Mouse (Mus musculus) midbrain, embryonic 14.5 days (tissue): ENCODE measurements around the gene Efnb2. TPM values are rescaled to one million over a fixed set of nuclear protein-coding genes. Genes with fewer than 3 reads are reported as not detected.

Experiments used
- ATAC-seq: fragments of 200-750 bp; cut with Nextera tagmentation; 2 replicates; pipeline ENCODE4 v1.8.0; 2017; ENCODE audit warnings: moderate number of reproducible peaks, moderate library complexity; ENCODE audit not compliant: low FRiP score, low TSS enrichment
- DNase-seq: peaks from one replicate; pipeline ENCODE4 v3.0.0-alpha.2; 2015
- H3K27ac ChIP-seq: fragments of 300-500 bp; sonication (generic); replicated peaks from 2 replicates; pipeline ENCODE4 v1.5.1; 2014; ENCODE audit warnings: mild to moderate bottlenecking, low read depth, low read length, moderate library complexity
- H3K27me3 ChIP-seq: fragments of 300-500 bp; sonication (generic); 2 replicates; pipeline ENCODE4 v1.6.1; 2014; ENCODE audit warnings: low read length, control low read depth, mixed read lengths; ENCODE audit not compliant: control insufficient read depth, insufficient read depth
- H3K36me3 ChIP-seq: fragments of 300-500 bp; sonication (generic); 2 replicates; pipeline ENCODE4 v1.6.1; 2014; ENCODE audit warnings: low read length, control low read depth; ENCODE audit not compliant: control insufficient read depth, insufficient read depth
- H3K4me1 ChIP-seq: fragments of 300-500 bp; sonication (generic); 2 replicates; pipeline ENCODE4 v1.6.1; 2014; ENCODE audit warnings: mild to moderate bottlenecking, antibody characterized with exemption, low read length, control low read depth; ENCODE audit not compliant: control insufficient read depth, insufficient read depth
- H3K4me2 ChIP-seq: fragments of 300-500 bp; sonication (generic); 2 replicates; pipeline ENCODE4 v1.6.1; 2014; ENCODE audit warnings: mild to moderate bottlenecking, low read length, moderate library complexity
- H3K4me3 ChIP-seq: fragments of 300-500 bp; sonication (generic); replicated peaks from 2 replicates; pipeline ENCODE4 v1.5.1; 2014; ENCODE audit warnings: low read depth, low read length
- H3K9ac ChIP-seq: fragments of 300-500 bp; sonication (generic); replicated peaks from 2 replicates; pipeline ENCODE4 v1.6.1; 2014; ENCODE audit warnings: mild to moderate bottlenecking, low read length, moderate library complexity
- H3K9me3 ChIP-seq: fragments of 300-500 bp; sonication (generic); 2 replicates; pipeline ENCODE4 v1.6.1; 2016; ENCODE audit warnings: low read length, control low read depth, mixed read lengths; ENCODE audit not compliant: control insufficient read depth
- WGBS: fragments of 180-500 bp; shearing (Covaris S2); extraction: QIAGEN DNeasy Blood & Tissue Kit; methylation state at CpG from one replicate; pipeline ENCODE4 v1.1.7; 2014; 5-methylcytosine and 5-hydroxymethylcytosine counted together
- polyA plus RNA-seq: library from polyadenylated mRNA; unstranded; fragments of >200 nt; fragmentation: Nextera tagmentation; extraction: Ambion mirVana; gene quantifications from 2 replicates; pipeline ENCODE4 v1.2.1, GENCODE M21; 2014

The Efnb2 gene
- polyA plus RNA-seq, 1 experiment from 2014 or later = 17.1 TPM

- peak; percentile 46 for DNase-seq
- peak overlapping the region; percentile 91 for H3K4me2 ChIP-seq
- peak overlapping the region; percentile 85; the same call in 1 of the 2 replicates for H3K9ac ChIP-seq
- peaks cover 46% of the 10 kb centered on the region for H3K4me1 ChIP-seq
- H3K36me3 ChIP-seq = no peaks in the 10 kb centered on the region
- WGBS = 6% methylated on average over 5 of the region's 5 CpGs
- peak overlapping the region; percentile 0; the same call in 1 of the 2 replicates for H3K27ac ChIP-seq
- peaks cover 8% of the 10 kb centered on the region; the same call in 1 of the 2 replicates for H3K27me3 ChIP-seq
- H3K9me3 ChIP-seq = no peaks in the 10 kb centered on the region
- H3K4me3 ChIP-seq = peak overlapping the region; percentile 89
- ATAC-seq = no peak
Measured at GRCm38 (mm10) chr8:8657692-8658355, 3.2 kb downstream of the Efnb2 start.

- peak overlapping the region; percentile 43 for H3K27ac ChIP-seq
- peaks cover 16% of the 10 kb centered on the region; the same call in 1 of the 2 replicates for H3K27me3 ChIP-seq
- H3K4me3 ChIP-seq = peak overlapping the region; percentile 89
- no peaks in the 10 kb centered on the region for H3K36me3 ChIP-seq
- 3% methylated on average over 14 of the region's 14 CpGs for WGBS
- H3K4me1 ChIP-seq = peaks cover 50% of the 10 kb centered on the region
- H3K9me3 ChIP-seq = no peaks in the 10 kb centered on the region
- H3K4me2 ChIP-seq = peak overlapping the region; percentile 91
- ATAC-seq (no peak), DNase-seq (peak; percentile 65)
- H3K9ac ChIP-seq = peak overlapping the region; percentile 85
Measured at GRCm38 (mm10) chr8:8656578-8657441, 4.2 kb downstream of the Efnb2 start.

GRCm38 (mm10) chr8:8655346-8656340, 5.4 kb downstream of the Efnb2 start:
- DNase-seq (peak; percentile 74), ATAC-seq (peak; percentile 7; the same call in 1 of the 2 replicates)
- Histone ChIP-seq H3K9ac (peak overlapping the region; percentile 85; the same call in 1 of the 2 replicates), H3K4me3 (peak overlapping the region; percentile 89), H3K4me1 (peaks cover 50% of the 10 kb centered on the region), H3K36me3 (no peaks in the 10 kb centered on the region), H3K4me2 (peak overlapping the region; percentile 91), H3K9me3 (no peaks in the 10 kb centered on the region), H3K27me3 (peaks cover 28% of the 10 kb centered on the region), H3K27ac (peak overlapping the region; percentile 43)
- WGBS = 3% methylated on average over 24 of the region's 24 CpGs

- WGBS = 18% methylated on average over 12 of the region's 12 CpGs
- Histone ChIP-seq H3K9me3 (no peaks in the 10 kb centered on the region), H3K9ac (peak overlapping the region; percentile 38; the same call in 1 of the 2 replicates), H3K4me1 (peaks cover 50% of the 10 kb centered on the region), H3K27ac (no peak overlapping the region), H3K4me2 (peak overlapping the region; percentile 91), H3K36me3 (no peaks in the 10 kb centered on the region), H3K27me3 (peaks cover 44% of the 10 kb centered on the region), H3K4me3 (no peak overlapping the region)
- DNase-seq (peak; percentile 42), ATAC-seq (no peak)
Measured at GRCm38 (mm10) chr8:8653906-8654489, 7.0 kb downstream of the Efnb2 start.

- DNase-seq = no peak
- H3K27ac ChIP-seq = no peak overlapping the region
Measured at GRCm38 (mm10) chr8:8653343-8653742, 7.7 kb downstream of the Efnb2 start.

GRCm38 (mm10) chr8:8652388-8652787, 8.7 kb downstream of the Efnb2 start:
- DNase-seq = no peak
- peaks cover 41% of the 10 kb centered on the region for H3K4me1 ChIP-seq
- no peak overlapping the region for H3K9ac ChIP-seq
- ATAC-seq = no peak
- no peak overlapping the region for H3K4me2 ChIP-seq
- H3K27me3 ChIP-seq = peaks cover 57% of the 10 kb centered on the region
- 96% methylated on average over 4 of the region's 4 CpGs for whole genome bisulfite sequencing
- no peaks in the 10 kb centered on the region for H3K9me3 ChIP-seq
- H3K4me3 ChIP-seq = no peak overlapping the region
- no peak overlapping the region for H3K27ac ChIP-seq
- H3K36me3 ChIP-seq = no peaks in the 10 kb centered on the region

More at GRCm38 (mm10) chr8:8653343-8653742, 7.7 kb downstream of the Efnb2 start:
- WGBS = 57% methylated on average over 5 of the region's 5 CpGs
- no peak for ATAC-seq
- Histone ChIP-seq H3K4me2 (peak overlapping the region; percentile 91), H3K27me3 (peaks cover 50% of the 10 kb centered on the region), H3K4me1 (peaks cover 49% of the 10 kb centered on the region), H3K4me3 (no peak overlapping the region), H3K9ac (no peak overlapping the region), H3K36me3 (no peaks in the 10 kb centered on the region), H3K9me3 (no peaks in the 10 kb centered on the region)

- H3K9me3 ChIP-seq = no peaks in the 10 kb centered on the region
- no peaks in the 10 kb centered on the region for H3K36me3 ChIP-seq
- H3K4me1 ChIP-seq = peaks cover 24% of the 10 kb centered on the region
- no peak overlapping the region for H3K4me3 ChIP-seq
- no peak overlapping the region for H3K9ac ChIP-seq
- peaks cover 78% of the 10 kb centered on the region for H3K27me3 ChIP-seq
- 52% methylated on average over 8 of the region's 8 CpGs for WGBS
- ATAC-seq (no peak), DNase-seq (peak; percentile 59)
- no peak overlapping the region for H3K4me2 ChIP-seq
- H3K27ac ChIP-seq = no peak overlapping the region
Measured at GRCm38 (mm10) chr8:8649944-8650343, 11.1 kb downstream of the Efnb2 start.

GRCm38 (mm10) chr8:8649536-8649935, 11.5 kb downstream of the Efnb2 start:
- H3K4me1 ChIP-seq = peaks cover 20% of the 10 kb centered on the region
- no peak for DNase-seq
- no peaks in the 10 kb centered on the region for H3K36me3 ChIP-seq
- peaks cover 77% of the 10 kb centered on the region for H3K27me3 ChIP-seq
- ATAC-seq = no peak
- H3K4me3 ChIP-seq = no peak overlapping the region
- H3K4me2 ChIP-seq = no peak overlapping the region
- H3K9ac ChIP-seq = no peak overlapping the region
- no peak overlapping the region for H3K27ac ChIP-seq
- 81% methylated on average over 3 of the region's 3 CpGs for WGBS
- no peaks in the 10 kb centered on the region for H3K9me3 ChIP-seq
